Mouse (Mus musculus): ENCODE data around the gene Eif4g3.

GRCm38 (mm10) chr4:138102413-138102812 is 109.6 kb downstream of the Eif4g3 start:
- no peak for TF ChIP-seq GABPA (IDR thresholded peaks at IDR 0.05; ENCODE audit: low read depth, low read length)
- no peak for TF ChIP-seq POLR2A (IDR thresholded peaks at IDR 0.05; ENCODE audit: control insufficient read depth in 1 of 2, insufficient read depth in 1 of 2, low read depth in 1 of 2, low read length in 2 of 2, poor library complexity in 1 of 2)
- no peak for TF ChIP-seq ELF1 (IDR thresholded peaks at IDR 0.05; ENCODE audit: low read depth, low read length)
